Mouse (Mus musculus) lung, postnatal 0 days (tissue): ENCODE results near the gene Utf1. TPM values are rescaled to one million over a fixed set of nuclear protein-coding genes. Genes with fewer than 3 reads are reported as not detected.
A peak's percentile ranks its signal among the peaks of the same experiment; 100 is the strongest.

Source experiments
- ATAC-seq: fragments of 200-750 bp; cut with Nextera tagmentation; 2 replicates; pipeline ENCODE4 v1.8.0; 2017; ENCODE audit warnings: moderate library complexity
- DNase-seq: peaks from one replicate; pipeline ENCODE4 v3.0.0-alpha.2; 2016; ENCODE audit warnings: low spot score
- H3K27ac ChIP-seq: fragments of 300-500 bp; sonication (generic); 2 replicates; pipeline ENCODE4 v1.5.1; 2014; ENCODE audit warnings: antibody characterized with exemption, mild to moderate bottlenecking, low read length, mixed read lengths
- H3K27me3 ChIP-seq: fragments of 300-500 bp; sonication (generic); replicated peaks from 2 replicates; pipeline ENCODE4 v1.6.1; 2014; ENCODE audit warnings: low read length, mixed read lengths; ENCODE audit not compliant: insufficient read depth
- H3K36me3 ChIP-seq: fragments of 300-500 bp; sonication (generic); 2 replicates; pipeline ENCODE4 v1.6.1; 2014; ENCODE audit warnings: low read length, mixed read lengths; ENCODE audit not compliant: insufficient read depth
- H3K4me1 ChIP-seq: fragments of 300-500 bp; sonication (generic); 2 replicates; pipeline ENCODE4 v1.6.1; 2014; ENCODE audit warnings: antibody characterized with exemption, low read depth, low read length, mixed read lengths; ENCODE audit not compliant: insufficient read depth
- H3K4me2 ChIP-seq: fragments of 300-500 bp; sonication (generic); replicated peaks from 2 replicates; pipeline ENCODE4 v1.6.1; 2014; ENCODE audit warnings: low read depth, mild to moderate bottlenecking, low read length, moderate library complexity, mixed read lengths
- H3K4me3 ChIP-seq: fragments of 300-500 bp; sonication (generic); 2 replicates; pipeline ENCODE4 v1.5.1; 2014; ENCODE audit warnings: low read depth, low read length
- H3K9ac ChIP-seq: fragments of 300-500 bp; sonication (generic); replicated peaks from 2 replicates; pipeline ENCODE4 v1.6.1; 2014; ENCODE audit warnings: low read depth, mild to moderate bottlenecking
- H3K9me3 ChIP-seq: fragments of 300-500 bp; sonication (generic); 2 replicates; pipeline ENCODE4 v1.6.1; 2016; ENCODE audit warnings: low read length, mixed read lengths
- CTCF ChIP-seq: IDR thresholded peaks from 2 replicates; pipeline ENCODE4 v1.5.1; 2016; ENCODE audit warnings: antibody characterized with exemption, mild to moderate bottlenecking
- EP300 ChIP-seq: IDR thresholded peaks from 2 replicates; pipeline ENCODE4 v1.6.1; 2016; ENCODE audit warnings: antibody characterized with exemption, mild to moderate bottlenecking, control low read depth
- WGBS: fragments of 180-500 bp; shearing (Covaris S2); extraction: QIAGEN DNeasy Blood & Tissue Kit; methylation state at CpG from one replicate; pipeline ENCODE4 v1.1.7; 2014; 5-methylcytosine and 5-hydroxymethylcytosine counted together
- polyA plus RNA-seq: library from polyadenylated mRNA; unstranded; fragments of >200 nt; fragmentation: Nextera tagmentation; extraction: Ambion mirVana; gene quantifications from 2 replicates; pipeline ENCODE4 v1.2.1, GENCODE M21; 2015

Gene Utf1
- polyA plus RNA-seq, 1 experiment from 2014 or later = not detected

GRCm38 (mm10) chr7:139956658-139957057 lies 13.1 kb downstream of the Utf1 start:
- ATAC-seq (no peak), DNase-seq (no peak)
- no peaks in the 10 kb centered on the region for H3K27me3 ChIP-seq
- H3K4me3 ChIP-seq = no peak overlapping the region
- WGBS = 68% methylated on average over 3 of the region's 3 CpGs
- no peaks in the 10 kb centered on the region for H3K36me3 ChIP-seq
- H3K9me3 ChIP-seq = no peaks in the 10 kb centered on the region
- H3K4me2 ChIP-seq = no peak overlapping the region
- TF ChIP-seq EP300 (no peak), CTCF (no peak)
- H3K27ac ChIP-seq = no peak overlapping the region
- H3K9ac ChIP-seq = no peak overlapping the region
- no peaks in the 10 kb centered on the region for H3K4me1 ChIP-seq

DNA sequence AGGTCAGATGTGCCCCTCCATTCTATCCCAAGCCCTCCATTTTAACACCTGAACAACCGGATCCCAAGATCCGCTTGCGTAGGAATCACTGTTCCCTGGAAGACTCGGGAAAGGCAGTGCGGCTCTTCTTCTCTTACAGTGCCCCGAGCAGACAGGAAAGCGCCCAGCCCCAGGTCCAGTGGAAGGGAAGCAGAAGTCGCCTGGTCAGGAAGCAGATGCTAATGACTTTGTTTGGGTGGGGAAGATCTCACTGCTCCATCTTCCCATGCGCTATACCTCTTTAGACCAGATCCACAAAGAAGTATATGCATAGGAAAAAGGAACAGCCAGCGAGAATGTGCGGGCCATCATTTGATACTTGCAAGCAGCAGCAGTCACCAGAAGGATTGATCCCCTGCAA lies 13.8 kb downstream of the Utf1 start:
- H3K4me2 ChIP-seq = no peak overlapping the region
- TF ChIP-seq CTCF = no peak
- H3K27ac ChIP-seq = no peak overlapping the region
- H3K9me3 ChIP-seq = no peaks in the 10 kb centered on the region
- H3K4me1 ChIP-seq = no peaks in the 10 kb centered on the region
- H3K9ac ChIP-seq = no peak overlapping the region
- no peak overlapping the region for H3K4me3 ChIP-seq
- 40% methylated on average over 11 of the region's 11 CpGs for WGBS
- no peaks in the 10 kb centered on the region for H3K27me3 ChIP-seq
- ATAC-seq (no peak; the same call in 1 of the 2 replicates), DNase-seq (peak; percentile 19)
- no peaks in the 10 kb centered on the region for H3K36me3 ChIP-seq

- ATAC-seq (no peak), DNase-seq (no peak)
- 13% methylated on average over 11 of the region's 11 CpGs for WGBS
- Histone ChIP-seq H3K4me3 (no peak overlapping the region), H3K9me3 (no peaks in the 10 kb centered on the region), H3K36me3 (no peaks in the 10 kb centered on the region), H3K27ac (no peak overlapping the region), H3K4me1 (no peaks in the 10 kb centered on the region), H3K9ac (no peak overlapping the region), H3K27me3 (no peaks in the 10 kb centered on the region), H3K4me2 (no peak overlapping the region)
- TF ChIP-seq CTCF (no peak), EP300 (no peak)
Observed at GRCm38 (mm10) chr7:139957958-139958357, 14.4 kb downstream of the Utf1 start.

DNA sequence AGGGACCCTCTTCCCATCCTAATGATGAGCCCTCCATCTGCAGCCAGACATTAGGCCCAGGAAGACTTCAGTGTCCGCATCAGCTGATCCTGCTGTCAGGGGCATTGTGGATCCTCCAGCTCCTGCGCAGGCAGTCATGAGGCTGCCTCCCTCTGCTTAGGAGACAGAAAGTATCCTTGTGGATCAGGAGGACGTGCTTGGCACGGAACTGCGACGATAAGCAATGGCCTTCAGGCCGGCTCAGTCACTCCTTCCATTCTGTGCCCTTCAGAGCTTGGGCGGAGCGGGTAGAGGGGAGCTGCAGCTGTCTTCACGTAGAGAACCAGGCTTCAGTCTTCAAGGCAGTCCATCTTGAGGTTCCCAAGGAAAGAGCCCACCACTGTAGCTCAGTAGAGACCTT lies 17.6 kb downstream of the Utf1 start:
- H3K9ac ChIP-seq = no peak overlapping the region
- WGBS = 82% methylated on average over 10 of the region's 10 CpGs
- TF ChIP-seq CTCF (no peak), EP300 (no peak)
- H3K4me3 ChIP-seq = no peak overlapping the region
- no peaks in the 10 kb centered on the region for H3K27me3 ChIP-seq
- no peak for ATAC-seq
- no peak for DNase-seq
- H3K4me1 ChIP-seq = no peaks in the 10 kb centered on the region
- no peak overlapping the region for H3K27ac ChIP-seq
- H3K9me3 ChIP-seq = no peaks in the 10 kb centered on the region
- H3K4me2 ChIP-seq = no peak overlapping the region
- no peaks in the 10 kb centered on the region for H3K36me3 ChIP-seq

- WGBS = 45% methylated on average over 4 of the region's 4 CpGs
- H3K36me3 ChIP-seq = no peaks in the 10 kb centered on the region
- H3K9me3 ChIP-seq = no peaks in the 10 kb centered on the region
- no peaks in the 10 kb centered on the region for H3K4me1 ChIP-seq
- no peak overlapping the region for H3K9ac ChIP-seq
- H3K4me3 ChIP-seq = no peak overlapping the region
- no peak for ATAC-seq
- no peak for DNase-seq
- H3K27me3 ChIP-seq = no peaks in the 10 kb centered on the region
- no peak overlapping the region for H3K27ac ChIP-seq
- TF ChIP-seq EP300 (no peak), CTCF (no peak)
- no peak overlapping the region for H3K4me2 ChIP-seq
Observed at GRCm38 (mm10) chr7:139963814-139964213, 20.2 kb downstream of the Utf1 start.

- no peak overlapping the region for H3K4me3 ChIP-seq
- no peak for ATAC-seq
Observed at GRCm38 (mm10) chr7:139967175-139967574, 23.6 kb downstream of the Utf1 start.

DNA sequence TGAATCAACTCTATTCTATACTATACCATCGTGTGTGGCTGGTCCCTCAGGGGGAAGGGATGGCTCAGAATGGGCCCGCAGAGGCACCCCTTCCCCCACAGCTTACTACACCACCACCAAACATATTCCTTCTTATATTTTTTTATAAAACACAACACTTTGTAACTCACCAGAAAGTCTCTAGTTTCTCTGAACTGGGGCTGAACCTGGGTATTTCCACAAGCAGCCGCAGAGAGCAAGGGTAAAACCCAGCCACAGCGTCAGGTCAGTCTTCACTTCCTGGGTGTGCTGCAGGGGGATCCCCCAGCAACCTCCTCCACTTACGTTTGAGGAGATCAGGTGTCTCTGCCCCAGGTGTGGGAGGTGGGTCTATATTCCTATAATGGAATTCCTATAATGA lies 24.8 kb downstream of the Utf1 start:
- no peak for TF ChIP-seq CTCF
- TF ChIP-seq EP300 = no peak
- H3K9ac ChIP-seq = no peak overlapping the region
- H3K36me3 ChIP-seq = no peaks in the 10 kb centered on the region
- H3K4me2 ChIP-seq = no peak overlapping the region
- no peaks in the 10 kb centered on the region for H3K4me1 ChIP-seq
- DNase-seq = no peak
- 53% methylated on average over 5 of the region's 5 CpGs for WGBS
- H3K27ac ChIP-seq = no peak overlapping the region
- no peaks in the 10 kb centered on the region for H3K27me3 ChIP-seq
- H3K4me3 ChIP-seq = no peak overlapping the region
- ATAC-seq = no peak
- no peaks in the 10 kb centered on the region for H3K9me3 ChIP-seq

More at GRCm38 (mm10) chr7:139967175-139967574, 23.6 kb downstream of the Utf1 start:
- no peak overlapping the region for H3K9ac ChIP-seq
- 24% methylated on average over 4 of the region's 4 CpGs for WGBS
- no peak for DNase-seq
- no peaks in the 10 kb centered on the region for H3K4me1 ChIP-seq
- H3K9me3 ChIP-seq = no peaks in the 10 kb centered on the region
- H3K4me2 ChIP-seq = no peak overlapping the region
- TF ChIP-seq EP300 (no peak), CTCF (no peak)
- H3K27ac ChIP-seq = no peak overlapping the region
- H3K27me3 ChIP-seq = no peaks in the 10 kb centered on the region
- H3K36me3 ChIP-seq = no peaks in the 10 kb centered on the region
